Mouse (Mus musculus): ENCODE results near the gene Acsl5. TPM values are rescaled to one million over a fixed set of nuclear protein-coding genes. Genes with fewer than 3 reads are reported as not detected.

The Acsl5 gene
- total RNA-seq, 2 experiments from 2014 or later, result 56.8 to 67.2 TPM

GRCm38 (mm10) chr19:55236564-55236963 lies 15.2 kb upstream of the Acsl5 start:
- peak; percentile 18 to 50 for DNase-seq (ENCODE audit: low spot score in 2 of 2)

GRCm38 (mm10) chr19:55239766-55240426 lies 11.8 kb upstream of the Acsl5 start:
- DNase-seq (ENCODE audit: low spot score in 2 of 2), result no peak

GRCm38 (mm10) chr19:55241186-55241645 lies 10.5 kb upstream of the Acsl5 start, which contains the start of gene Gucy2g:
Gene Gucy2g, minus strand, starts transcription at chr19:55241236.
- no peak for DNase-seq (ENCODE audit: low spot score in 2 of 2)

GRCm38 (mm10) chr19:55244791-55245231 lies 6.9 kb upstream of the Acsl5 start:
- peak; percentile 50 to 64 for DNase-seq (ENCODE audit: low spot score in 2 of 2)

GRCm38 (mm10) chr19:55247563-55247962 lies 4.2 kb upstream of the Acsl5 start:
- DNase-seq (ENCODE audit: low spot score in 2 of 2), result no peak

- no peak for DNase-seq (ENCODE audit: low spot score in 2 of 2)
Measured at GRCm38 (mm10) chr19:55247991-55248520, 3.7 kb upstream of the Acsl5 start.

- no peak for DNase-seq (ENCODE audit: low spot score in 2 of 2)
Measured at GRCm38 (mm10) chr19:55250451-55250850, 1.3 kb upstream of the Acsl5 start.

- DNase-seq (ENCODE audit: low spot score in 2 of 2), result no peak
Measured at GRCm38 (mm10) chr19:55253239-55253569, 1.5 kb downstream of the Acsl5 start.

- DNase-seq (ENCODE audit: low spot score in 2 of 2), result peak; percentile 51 to 59
Measured at GRCm38 (mm10) chr19:55253570-55254441, 2.1 kb downstream of the Acsl5 start.

GRCm38 (mm10) chr19:55254513-55255016 lies 2.8 kb downstream of the Acsl5 start:
- DNase-seq (ENCODE audit: low spot score in 2 of 2), result peak; percentile 11 to 18

- DNase-seq (ENCODE audit: low spot score in 2 of 2), result peak; percentile 17 to 42
Measured at GRCm38 (mm10) chr19:55256156-55256555, 4.4 kb downstream of the Acsl5 start.

GRCm38 (mm10) chr19:55257656-55258375 lies 6.1 kb downstream of the Acsl5 start:
- DNase-seq (ENCODE audit: low spot score in 2 of 2), result no peak

- DNase-seq (ENCODE audit: low spot score in 2 of 2), result no peak
Measured at GRCm38 (mm10) chr19:55258514-55258913, 6.8 kb downstream of the Acsl5 start.

- no peak for DNase-seq (ENCODE audit: low spot score in 2 of 2)
Measured at GRCm38 (mm10) chr19:55260389-55261184, 8.8 kb downstream of the Acsl5 start.

GRCm38 (mm10) chr19:55265269-55265668 lies 13.5 kb downstream of the Acsl5 start:
- DNase-seq (ENCODE audit: low spot score in 2 of 2), result no peak

GRCm38 (mm10) chr19:55266786-55267185 lies 15.0 kb downstream of the Acsl5 start:
- DNase-seq (ENCODE audit: low spot score in 2 of 2), result no peak

- DNase-seq (ENCODE audit: low spot score in 2 of 2), result no peak
Measured at GRCm38 (mm10) chr19:55268150-55268549, 16.4 kb downstream of the Acsl5 start.

- DNase-seq (ENCODE audit: low spot score in 2 of 2), result no peak
Measured at GRCm38 (mm10) chr19:55269051-55269450, 17.3 kb downstream of the Acsl5 start.

GRCm38 (mm10) chr19:55271448-55271847 lies 19.7 kb downstream of the Acsl5 start:
- DNase-seq (ENCODE audit: low spot score in 2 of 2), result no peak

- no peak for DNase-seq (ENCODE audit: low spot score in 2 of 2)
Measured at GRCm38 (mm10) chr19:55273340-55273739, 21.6 kb downstream of the Acsl5 start.
